Mouse (Mus musculus) small intestine, adult 2 months (tissue): ENCODE measurements around the gene Exo1.

Experiments used
- CTCF ChIP-seq: fragments of 200-500 bp; IDR thresholded peaks from 2 replicates; pipeline ENCODE4 v1.5.1; 2012; ENCODE audit warnings: low read depth, mild to moderate bottlenecking, control low read depth, inconsistent platforms, low read length, moderate library complexity, mixed read lengths; ENCODE audit not compliant: insufficient replicate concordance, insufficient read length; ENCODE audit errors: extremely low read depth
- POLR2A ChIP-seq: fragments of 200-500 bp; IDR thresholded peaks from 2 replicates; pipeline ENCODE4 v1.6.1; 2012; ENCODE audit warnings: low read depth, mild to moderate bottlenecking, control low read depth, inconsistent platforms, low read length, moderate library complexity

- TF ChIP-seq POLR2A (no peak), CTCF (no peak)
Measured at GRCm38 (mm10) chr1:175867050-175867449, 13.3 kb upstream of the Exo1 start.
